Mouse (Mus musculus): Measurements from ENCODE around the gene Gdf3. TPM values are rescaled to one million over a fixed set of nuclear protein-coding genes. Genes with fewer than 3 reads are reported as not detected.
A peak's percentile ranks its signal among the peaks of the same experiment; 100 is the strongest.
"Not testable (repeated sequence)": the region's sequence is repeated elsewhere in the genome, so short reads cannot be mapped to it uniquely, and the experiment has no call there.

Gdf3 gene
- polyA plus RNA-seq, 1 experiment from 2014 or later = not detected

DNA sequence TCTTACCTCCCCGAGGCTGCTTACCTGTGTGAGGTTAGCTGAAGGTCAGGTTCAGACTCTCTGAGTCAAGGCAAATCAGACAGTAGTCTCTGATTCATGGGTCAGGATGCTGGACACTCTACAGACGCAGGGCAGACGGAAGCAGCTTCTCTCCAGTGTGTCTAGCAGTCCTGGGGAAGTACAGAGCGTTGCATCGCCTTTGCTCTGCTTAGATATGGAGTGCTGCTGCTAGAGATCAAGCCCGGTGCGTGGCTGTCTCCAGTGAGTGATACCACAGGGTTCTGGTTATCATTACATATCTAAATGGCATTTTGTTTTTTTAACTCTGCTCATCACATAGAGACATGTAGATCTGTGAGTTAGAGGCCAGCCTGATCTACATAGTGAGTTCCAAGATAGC lies 13.3 kb downstream of the Gdf3 start:
- WGBS = 80% methylated on average over 7 of the region's 7 CpGs

GRCm38 (mm10) chr6:122595637-122596036 lies 14.2 kb downstream of the Gdf3 start:
- DNase-seq (ENCODE audit: low spot score) = peak; percentile 76
- Histone ChIP-seq H3K9ac (ENCODE audit: low read depth, low read length) (no peak overlapping the region), H3K27ac (no peak overlapping the region), H3K4me3 (replicated peaks; ENCODE audit: low read depth, low read length) (no peak overlapping the region), H3K4me1 (replicated peaks; ENCODE audit: insufficient read depth, low read length) (no peaks in the 10 kb centered on the region), H3K4me2 (ENCODE audit: low read length) (no peak overlapping the region), H3K36me3 (ENCODE audit: insufficient read depth, low read length) (no peaks in the 10 kb centered on the region), H3K27me3 (ENCODE audit: insufficient read depth, low read length) (no peaks in the 10 kb centered on the region), H3K9me3 (replicated peaks; ENCODE audit: low read length) (no peaks in the 10 kb centered on the region)
- ATAC-seq (replicated peaks; ENCODE audit: low FRiP score, low read depth) = no peak
- 33% methylated on average over 7 of the region's 7 CpGs for WGBS
- peak; percentile 65 for TF ChIP-seq CTCF (IDR thresholded peaks at IDR 0.05; ENCODE audit: low read depth)

More for the DNA sequence above, 13.3 kb downstream of the Gdf3 start:
- no peak for TF ChIP-seq CTCF (IDR thresholded peaks at IDR 0.05; ENCODE audit: low read depth)
- no peak for ATAC-seq (replicated peaks; ENCODE audit: low FRiP score, low read depth)
- no peak for DNase-seq (ENCODE audit: low spot score)
- no peaks in the 10 kb centered on the region for H3K9me3 ChIP-seq (replicated peaks; ENCODE audit: low read length)
- no peak overlapping the region for H3K4me3 ChIP-seq (replicated peaks; ENCODE audit: low read depth, low read length)
- H3K36me3 ChIP-seq (ENCODE audit: insufficient read depth, low read length) = no peaks in the 10 kb centered on the region
- H3K4me2 ChIP-seq (ENCODE audit: low read length) = no peak overlapping the region
- H3K9ac ChIP-seq (ENCODE audit: low read depth, low read length) = no peak overlapping the region
- H3K27me3 ChIP-seq (ENCODE audit: insufficient read depth, low read length) = no peaks in the 10 kb centered on the region
- H3K4me1 ChIP-seq (replicated peaks; ENCODE audit: insufficient read depth, low read length) = no peaks in the 10 kb centered on the region
- no peak overlapping the region for H3K27ac ChIP-seq

- ATAC-seq (replicated peaks; ENCODE audit: low FRiP score, low read depth) (no peak), DNase-seq (ENCODE audit: low spot score) (no peak)
- Histone ChIP-seq H3K4me1 (replicated peaks; ENCODE audit: insufficient read depth, low read length) (no peaks in the 10 kb centered on the region), H3K9ac (ENCODE audit: low read depth, low read length) (no peak overlapping the region), H3K9me3 (replicated peaks; ENCODE audit: low read length) (no peaks in the 10 kb centered on the region), H3K27ac (no peak overlapping the region), H3K4me3 (replicated peaks; ENCODE audit: low read depth, low read length) (no peak overlapping the region), H3K27me3 (ENCODE audit: insufficient read depth, low read length) (no peaks in the 10 kb centered on the region), H3K4me2 (ENCODE audit: low read length) (no peak overlapping the region), H3K36me3 (ENCODE audit: insufficient read depth, low read length) (no peaks in the 10 kb centered on the region)
- 84% methylated on average over 2 of the region's 2 CpGs for WGBS
- TF ChIP-seq CTCF (IDR thresholded peaks at IDR 0.05; ENCODE audit: low read depth) = no peak
These were observed 17.0 kb downstream of the Gdf3 start for GRCm38 (mm10) chr6:122592905-122593304.

DNA sequence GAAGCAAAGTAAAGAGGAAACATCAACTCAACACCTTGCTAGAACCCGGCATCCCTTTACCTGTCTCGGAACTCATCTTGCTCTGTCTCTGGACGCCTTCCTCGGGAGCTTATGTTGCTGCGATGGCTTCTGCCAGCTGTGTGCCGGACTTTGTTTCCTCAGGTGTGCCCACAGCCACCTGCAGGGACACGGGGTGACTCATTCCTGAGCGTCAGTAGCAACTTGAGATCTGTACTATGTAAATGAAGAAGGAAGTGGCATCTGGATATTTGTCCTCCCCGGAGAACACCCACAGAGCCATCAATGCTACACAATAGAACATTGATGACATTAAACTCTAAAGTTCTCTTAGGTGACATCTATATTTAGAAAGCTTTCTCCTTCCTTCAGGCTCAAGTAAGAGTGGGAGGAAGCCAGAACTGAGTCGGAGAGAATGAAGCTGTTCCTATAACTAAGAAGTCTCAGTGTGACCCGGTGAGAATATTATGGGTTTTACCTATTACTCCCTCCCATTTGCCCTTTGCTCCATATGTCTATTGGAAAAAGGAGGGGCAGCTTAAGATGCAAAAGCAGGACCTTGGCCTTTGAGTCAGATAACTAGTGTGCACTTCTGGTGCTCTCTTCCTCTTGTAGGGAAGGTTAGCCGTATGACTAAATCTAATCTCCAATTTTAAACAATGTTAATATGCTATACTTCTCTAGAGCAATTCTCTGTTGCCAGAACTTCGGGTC lies 18.7 kb downstream of the Gdf3 start:
- DNase-seq (ENCODE audit: low spot score) (no peak), ATAC-seq (replicated peaks; ENCODE audit: low FRiP score, low read depth) (no peak)
- 83% methylated on average over 13 of the region's 13 CpGs for WGBS
- Histone ChIP-seq H3K4me3 (replicated peaks; ENCODE audit: low read depth, low read length) (no peak overlapping the region), H3K36me3 (ENCODE audit: insufficient read depth, low read length) (no peaks in the 10 kb centered on the region), H3K9ac (ENCODE audit: low read depth, low read length) (no peak overlapping the region), H3K27ac (no peak overlapping the region), H3K9me3 (replicated peaks; ENCODE audit: low read length) (no peaks in the 10 kb centered on the region), H3K4me2 (ENCODE audit: low read length) (no peak overlapping the region), H3K4me1 (replicated peaks; ENCODE audit: insufficient read depth, low read length) (no peaks in the 10 kb centered on the region), H3K27me3 (ENCODE audit: insufficient read depth, low read length) (no peaks in the 10 kb centered on the region)
- TF ChIP-seq CTCF (IDR thresholded peaks at IDR 0.05; ENCODE audit: low read depth) = no peak

DNA sequence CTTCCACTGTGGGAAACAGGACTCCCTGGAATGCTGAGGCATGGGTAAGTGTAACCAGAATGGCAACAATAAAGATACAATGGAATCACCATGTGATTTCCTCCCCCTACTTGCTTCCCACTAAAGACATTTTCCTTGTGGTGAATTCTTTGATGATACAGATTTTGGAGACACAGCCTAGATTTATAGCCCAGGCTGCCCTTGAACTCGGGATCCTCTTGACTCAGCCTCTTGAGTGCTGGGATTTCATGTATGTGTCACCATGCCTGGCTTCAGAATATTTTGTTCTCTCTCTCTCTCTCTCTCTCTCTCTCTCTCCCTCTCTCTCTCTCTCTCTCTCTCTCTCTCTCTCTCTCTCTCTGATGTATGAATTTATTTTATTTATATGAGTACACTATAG lies 30.8 kb downstream of the Gdf3 start:
- ATAC-seq (replicated peaks; ENCODE audit: low FRiP score, low read depth) (no peak), DNase-seq (ENCODE audit: low spot score) (no peak)
- Histone ChIP-seq H3K9ac (ENCODE audit: low read depth, low read length) (no peak overlapping the region), H3K4me1 (replicated peaks; ENCODE audit: insufficient read depth, low read length) (no peaks in the 10 kb centered on the region), H3K36me3 (ENCODE audit: insufficient read depth, low read length) (no peaks in the 10 kb centered on the region), H3K4me2 (ENCODE audit: low read length) (no peak overlapping the region), H3K9me3 (replicated peaks; ENCODE audit: low read length) (no peaks in the 10 kb centered on the region), H3K4me3 (replicated peaks; ENCODE audit: low read depth, low read length) (no peak overlapping the region), H3K27me3 (ENCODE audit: insufficient read depth, low read length) (no peaks in the 10 kb centered on the region), H3K27ac (no peak overlapping the region)
- WGBS = 77% methylated on average over 1 of the region's 1 CpGs
- TF ChIP-seq CTCF (IDR thresholded peaks at IDR 0.05; ENCODE audit: low read depth) = no peak

DNA sequence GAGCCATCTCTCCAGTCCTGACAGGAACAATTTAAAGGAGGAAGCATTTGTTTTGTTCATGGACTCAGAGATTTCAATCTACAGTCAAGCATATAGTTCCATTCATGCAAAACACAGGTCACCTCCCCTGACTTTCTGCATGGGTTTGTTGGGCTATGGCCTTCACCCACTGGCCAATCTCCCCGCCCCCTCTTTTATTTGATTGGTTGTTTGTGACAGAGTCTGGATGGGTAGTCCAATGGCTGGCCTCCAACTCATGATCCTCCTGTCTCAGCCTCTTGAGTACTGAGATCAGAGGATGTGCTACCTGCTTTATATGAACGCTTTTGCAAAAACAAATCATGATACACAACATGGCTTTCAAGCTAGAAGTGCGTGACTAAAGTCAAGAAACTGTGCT lies 32.9 kb downstream of the Gdf3 start:
- H3K4me3 ChIP-seq (replicated peaks; ENCODE audit: low read depth, low read length) = no peak overlapping the region
- WGBS = 88% methylated on average over 3 of the region's 3 CpGs

GRCm38 (mm10) chr6:122575037-122575436 lies 34.9 kb downstream of the Gdf3 start:
- H3K9ac ChIP-seq (ENCODE audit: low read depth, low read length); H3K9me3 ChIP-seq (replicated peaks; ENCODE audit: low read length); H3K4me3 ChIP-seq (replicated peaks; ENCODE audit: low read depth, low read length); H3K27ac ChIP-seq; H3K4me1 ChIP-seq (replicated peaks; ENCODE audit: insufficient read depth, low read length); H3K27me3 ChIP-seq (ENCODE audit: insufficient read depth, low read length); DNase-seq (ENCODE audit: low spot score); ATAC-seq (replicated peaks; ENCODE audit: low FRiP score, low read depth); H3K36me3 ChIP-seq (ENCODE audit: insufficient read depth, low read length); H3K4me2 ChIP-seq (ENCODE audit: low read length): not testable (repeated sequence)
- WGBS = 84% methylated on average over 1 of the region's 1 CpGs

More for the DNA sequence above, 32.9 kb downstream of the Gdf3 start:
- H3K4me1 ChIP-seq (replicated peaks; ENCODE audit: insufficient read depth, low read length) = no peaks in the 10 kb centered on the region
- H3K27me3 ChIP-seq (ENCODE audit: insufficient read depth, low read length) = no peaks in the 10 kb centered on the region
- no peak overlapping the region for H3K27ac ChIP-seq
- no peaks in the 10 kb centered on the region for H3K36me3 ChIP-seq (ENCODE audit: insufficient read depth, low read length)
- no peak for TF ChIP-seq CTCF (IDR thresholded peaks at IDR 0.05; ENCODE audit: low read depth)
- no peak overlapping the region for H3K9ac ChIP-seq (ENCODE audit: low read depth, low read length)
- DNase-seq (ENCODE audit: low spot score) = no peak
- ATAC-seq (replicated peaks; ENCODE audit: low FRiP score, low read depth) = no peak
- H3K4me2 ChIP-seq (ENCODE audit: low read length) = no peak overlapping the region
- no peaks in the 10 kb centered on the region for H3K9me3 ChIP-seq (replicated peaks; ENCODE audit: low read length)
